Mouse (Mus musculus): ENCODE measurements around the gene Tmem120a.

Gene Tmem120a

GRCm38 (mm10) chr5:135707855-135708254 lies 36.4 kb downstream of the Tmem120a start:
- DNase-seq (ENCODE audit: low spot score in 2 of 2) = no peak

- no peak for DNase-seq (ENCODE audit: low spot score in 2 of 2)
Observed at GRCm38 (mm10) chr5:135707039-135707438, 37.2 kb downstream of the Tmem120a start.

GRCm38 (mm10) chr5:135705383-135705782 lies 38.9 kb downstream of the Tmem120a start:
- DNase-seq (ENCODE audit: low spot score in 2 of 2) = no peak

- DNase-seq (ENCODE audit: low spot score in 2 of 2) = no peak
Observed at GRCm38 (mm10) chr5:135703431-135703830, 40.8 kb downstream of the Tmem120a start.

- peak; percentile 54 to 72 for DNase-seq (ENCODE audit: low spot score in 2 of 2)
Observed at GRCm38 (mm10) chr5:135702682-135703192, 41.5 kb downstream of the Tmem120a start.

- no peak for DNase-seq (ENCODE audit: low spot score in 2 of 2)
Observed at GRCm38 (mm10) chr5:135702190-135702589, 42.1 kb downstream of the Tmem120a start.

- no peak for DNase-seq (ENCODE audit: low spot score in 2 of 2)
Observed at GRCm38 (mm10) chr5:135701601-135702000, 42.6 kb downstream of the Tmem120a start.

GRCm38 (mm10) chr5:135697711-135698111 lies 46.5 kb downstream of the Tmem120a start:
- DNase-seq (ENCODE audit: low spot score in 2 of 2) = no peak

- DNase-seq (ENCODE audit: low spot score in 2 of 2) = no peak
Observed at GRCm38 (mm10) chr5:135695277-135695721, 48.9 kb downstream of the Tmem120a start.

- no peak for DNase-seq (ENCODE audit: low spot score in 2 of 2)
Observed at GRCm38 (mm10) chr5:135693281-135693853, 50.9 kb downstream of the Tmem120a start.

- no peak for DNase-seq (ENCODE audit: low spot score in 2 of 2)
Observed at GRCm38 (mm10) chr5:135691266-135691665, 53.0 kb downstream of the Tmem120a start.

- no peak for DNase-seq (ENCODE audit: low spot score in 2 of 2)
Observed at GRCm38 (mm10) chr5:135690401-135690800, 53.8 kb downstream of the Tmem120a start.
